Mouse (Mus musculus) left cerebral cortex, adult 2 months (tissue): ENCODE measurements around the gene Uso1. TPM values are rescaled to one million over a fixed set of nuclear protein-coding genes. Genes with fewer than 3 reads are reported as not detected.

Source experiments
- DNase-seq, 2 experiments: peaks; one replicate each; pipeline ENCODE4 v3.0.0; 2021 to 2022; ENCODE audit warnings: low spot score in 2 of 2, mixed read lengths in 1 of 2; ENCODE audit errors: extremely low spot score in 1 of 2
- H3K27ac ChIP-seq: fragments of 200-600 bp; 2 replicates; pipeline ENCODE4 v1.8.1; 2022
- H3K4me3 ChIP-seq: fragments of 200-600 bp; 2 replicates; pipeline ENCODE4 v1.8.1; 2022
- CTCF ChIP-seq: fragments of 200-600 bp; IDR thresholded peaks from 2 replicates; pipeline ENCODE4 v1.8.1; 2022; ENCODE audit warnings: antibody characterized with exemption, mild to moderate bottlenecking, moderate library complexity
- intact Hi-C: fragments of 180-260 bp; cut with DNase I; formaldehyde crosslinking; loops from one replicate; pipeline ENCODE4 v1.15.1; 2025
- total RNA-seq, 2 experiments: library from RNA; stranded (reverse); gene quantifications; 2 replicates each; pipeline ENCODE4 v1.2.3; 2021

The Uso1 gene
- total RNA-seq, 2 experiments from 2014 or later: 79.1 to 84.0 TPM

- TF ChIP-seq CTCF: no peak
- H3K4me3 ChIP-seq: no peak overlapping the region
- intact Hi-C loops: no loop called here
- no peak overlapping the region for H3K27ac ChIP-seq
- no peak for DNase-seq
These were observed 66.7 kb downstream of the Uso1 start for GRCm38 (mm10) chr5:92204162-92205036.

- no peak for TF ChIP-seq CTCF
- intact Hi-C loops: no loop called here
- Histone ChIP-seq H3K4me3 (no peak overlapping the region), H3K27ac (no peak overlapping the region)
- no peak for DNase-seq
These were observed 67.4 kb downstream of the Uso1 start for GRCm38 (mm10) chr5:92205184-92205583.

GRCm38 (mm10) chr5:92205706-92206105, 68.0 kb downstream of the Uso1 start:
- no peak overlapping the region for H3K4me3 ChIP-seq
- no peak for TF ChIP-seq CTCF
- intact Hi-C loops: no loop called here
- DNase-seq: no peak
- no peak overlapping the region for H3K27ac ChIP-seq

- intact Hi-C loops: no loop called here
- DNase-seq: no peak
- no peak for TF ChIP-seq CTCF
- H3K27ac ChIP-seq: no peak overlapping the region
- H3K4me3 ChIP-seq: no peak overlapping the region
These were observed 68.4 kb downstream of the Uso1 start for GRCm38 (mm10) chr5:92206121-92206520.

- intact Hi-C loops: no loop called here
- TF ChIP-seq CTCF: no peak
- DNase-seq: no peak
These were observed 72.5 kb downstream of the Uso1 start for GRCm38 (mm10) chr5:92210205-92210604.

GRCm38 (mm10) chr5:92212231-92212630, 74.5 kb downstream of the Uso1 start:
- H3K27ac ChIP-seq: no peak overlapping the region
- intact Hi-C loops: no loop called here
- no peak for TF ChIP-seq CTCF
- DNase-seq: no peak
- H3K4me3 ChIP-seq: no peak overlapping the region

More at GRCm38 (mm10) chr5:92210205-92210604, 72.5 kb downstream of the Uso1 start:
- Histone ChIP-seq H3K4me3 (no peak overlapping the region), H3K27ac (no peak overlapping the region)

GRCm38 (mm10) chr5:92215308-92215707, 77.6 kb downstream of the Uso1 start, which contains the start of gene U90926:
Gene U90926 (minus strand): TSS chr5:92215408.
- no peak for TF ChIP-seq CTCF
- intact Hi-C loops: no loop called here
- Histone ChIP-seq H3K4me3 (no peak within 1 kb of the TSS), H3K27ac (no peak within 1 kb of the TSS)
- DNase-seq: no peak

- Histone ChIP-seq H3K27ac (no peak overlapping the region), H3K4me3 (no peak overlapping the region)
- TF ChIP-seq CTCF: no peak
- DNase-seq: no peak
- intact Hi-C loops: no loop called here
These were observed 81.4 kb downstream of the Uso1 start for GRCm38 (mm10) chr5:92218915-92219793.

GRCm38 (mm10) chr5:92219826-92220225, 82.1 kb downstream of the Uso1 start:
- no peak for DNase-seq
- no peak for TF ChIP-seq CTCF
- intact Hi-C loops: no loop called here
- no peak overlapping the region for H3K4me3 ChIP-seq
- no peak overlapping the region for H3K27ac ChIP-seq

- Histone ChIP-seq H3K4me3 (no peak overlapping the region), H3K27ac (no peak overlapping the region)
- intact Hi-C loops: no loop called here
These were observed 82.7 kb downstream of the Uso1 start for GRCm38 (mm10) chr5:92220287-92220902.

GRCm38 (mm10) chr5:92227782-92228181, 90.0 kb downstream of the Uso1 start:
- no peak for TF ChIP-seq CTCF

More at GRCm38 (mm10) chr5:92220287-92220902, 82.7 kb downstream of the Uso1 start:
- TF ChIP-seq CTCF: no peak
- DNase-seq: no peak

More at GRCm38 (mm10) chr5:92227782-92228181, 90.0 kb downstream of the Uso1 start:
- intact Hi-C loops: no loop called here
- DNase-seq: no peak
- Histone ChIP-seq H3K27ac (no peak overlapping the region), H3K4me3 (no peak overlapping the region)
